Mouse (Mus musculus): ENCODE results near the gene Clpsl2.

DNA sequence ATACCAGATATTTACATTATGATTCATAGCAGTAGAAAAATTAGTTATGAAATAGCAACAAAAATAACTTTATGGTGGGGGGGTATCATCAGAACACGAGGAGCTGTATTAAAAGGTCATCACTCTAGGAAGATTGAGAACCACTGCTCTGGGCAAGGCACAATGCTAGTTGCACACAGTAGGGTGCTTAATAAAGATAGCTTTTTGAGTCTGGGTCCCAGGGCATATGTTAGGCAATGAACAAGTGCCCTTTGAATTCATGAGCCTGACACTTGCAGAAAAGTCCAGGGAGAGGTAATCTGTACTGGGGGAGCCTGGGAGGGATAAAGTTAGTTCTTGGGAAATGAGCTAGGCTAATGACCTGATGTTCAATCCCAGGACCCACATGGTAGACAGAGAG is 35.9 kb upstream of the Clpsl2 start:
- no peak for TF ChIP-seq GATA1 (IDR thresholded peaks at IDR 0.05; ENCODE audit: borderline replicate concordance, low read length)
- TF ChIP-seq FLI1 (IDR thresholded peaks at IDR 0.05; ENCODE audit: low read length): no peak
